Mouse (Mus musculus) lung, adult 2 months (tissue): ENCODE results near the gene Masp2. TPM values are rescaled to one million over a fixed set of nuclear protein-coding genes. Genes with fewer than 3 reads are reported as not detected.
A peak's percentile ranks its signal among the peaks of the same experiment; 100 is the strongest.

Experiments used
- DNase-seq: peaks from one replicate; pipeline ENCODE4 v3.0.0; 2022
- H3K4me1 ChIP-seq: fragments of 200-500 bp; 2 replicates; pipeline ENCODE4 v1.6.1; 2011; ENCODE audit warnings: low read length; ENCODE audit not compliant: control insufficient read depth, insufficient read depth
- H3K4me3 ChIP-seq: fragments of 200-500 bp; replicated peaks from 2 replicates; pipeline ENCODE3; 2011; ENCODE audit warnings: low read depth, mild to moderate bottlenecking, control low read depth, low read length; ENCODE audit errors: extremely low read depth
- CTCF ChIP-seq: fragments of 200-500 bp; IDR thresholded peaks from 2 replicates; pipeline ENCODE4 v1.5.1; 2011; ENCODE audit warnings: mild to moderate bottlenecking, low read length, control low read depth; ENCODE audit not compliant: insufficient read depth
- POLR2A ChIP-seq: fragments of 200-500 bp; IDR thresholded peaks from 2 replicates; pipeline ENCODE4 v1.6.1; 2011; ENCODE audit warnings: low read depth, mild to moderate bottlenecking, control low read depth, low read length, borderline replicate concordance; ENCODE audit errors: extremely low read depth
- WGBS: fragments of 180-500 bp; shearing (Covaris S2); methylation state at CpG from one replicate; pipeline ENCODE4 v1.1.7; 2018; 5-methylcytosine and 5-hydroxymethylcytosine counted together
- polyA plus RNA-seq: library from polyadenylated mRNA; depleted of rRNA; stranded (reverse); fragments of >200 nt; gene quantifications from 2 replicates; pipeline ENCODE4 v1.2.3, GENCODE M21; 2012; rRNA removed

Gene Masp2
- 0.28 and 1.9 TPM in 2 replicates for polyA plus RNA-seq

- 86% methylated on average over 14 of the region's 14 CpGs for WGBS
- no peak for DNase-seq
- Histone ChIP-seq H3K4me1 (no peaks in the 10 kb centered on the region), H3K4me3 (no peak within 1 kb of the TSS)
- no peak for TF ChIP-seq CTCF
- no peak for TF ChIP-seq POLR2A
Measured at GRCm38 (mm10) chr4:148602357-148603120, at the start of gene Masp2. Gene Masp2, plus strand, starts transcription at chr4:148602554.

GRCm38 (mm10) chr4:148557766-148558165, 44.6 kb upstream of the Masp2 start:
- Histone ChIP-seq H3K4me1 (0 out of 2 replicates have a peak, but pooled peaks cover 4% of the 10 kb centered on the region), H3K4me3 (peak overlapping the region; percentile 96)
- TF ChIP-seq CTCF = no peak
- no peak for TF ChIP-seq POLR2A
- DNase-seq = no peak
- WGBS = 21% methylated on average over 6 of the region's 6 CpGs

GRCm38 (mm10) chr4:148558297-148559000, 43.9 kb upstream of the Masp2 start, which contains the start of gene Exosc10:
Gene Exosc10, plus strand, starts transcription at chr4:148558429.
- Histone ChIP-seq H3K4me3 (peak within 1 kb of the TSS; percentile 96), H3K4me1 (0 out of 2 replicates have a peak, but pooled peaks cover 4% of the 10 kb centered on the region)
- WGBS = under 1% methylated on average over 63 of the region's 63 CpGs
- TF ChIP-seq CTCF = no peak
- TF ChIP-seq POLR2A = peak; percentile 84; the same call in 1 of the 2 replicates
- DNase-seq = peak; percentile 91

- H3K4me3 ChIP-seq = no peak overlapping the region
- WGBS = 90% methylated on average over 17 of the region's 17 CpGs
- no peak for DNase-seq
- H3K4me1 ChIP-seq = 0 out of 2 replicates have a peak, but pooled peaks cover 4% of the 10 kb centered on the region
- TF ChIP-seq POLR2A = no peak
- no peak for TF ChIP-seq CTCF
Measured at GRCm38 (mm10) chr4:148562676-148563075, 39.7 kb upstream of the Masp2 start.

GRCm38 (mm10) chr4:148563595-148563994, 38.8 kb upstream of the Masp2 start:
- no peak for DNase-seq
- WGBS = 91% methylated on average over 12 of the region's 12 CpGs
- H3K4me1 ChIP-seq = 0 out of 2 replicates have a peak, but pooled peaks cover 4% of the 10 kb centered on the region
- no peak overlapping the region for H3K4me3 ChIP-seq
- TF ChIP-seq POLR2A (no peak), CTCF (no peak)

GRCm38 (mm10) chr4:148570138-148570537, 32.2 kb upstream of the Masp2 start:
- H3K4me1 ChIP-seq = no peaks in the 10 kb centered on the region
- H3K4me3 ChIP-seq = no peak overlapping the region
- TF ChIP-seq CTCF (no peak), POLR2A (no peak)
- DNase-seq = no peak
- WGBS = 80% methylated on average over 10 of the region's 10 CpGs

GRCm38 (mm10) chr4:148570693-148571295, 31.6 kb upstream of the Masp2 start:
- Histone ChIP-seq H3K4me1 (no peaks in the 10 kb centered on the region), H3K4me3 (no peak overlapping the region)
- 96% methylated on average over 9 of the region's 9 CpGs for WGBS
- DNase-seq = no peak
- TF ChIP-seq POLR2A = no peak
- TF ChIP-seq CTCF = no peak

GRCm38 (mm10) chr4:148573222-148573621, 29.1 kb upstream of the Masp2 start:
- Histone ChIP-seq H3K4me3 (no peak overlapping the region), H3K4me1 (no peaks in the 10 kb centered on the region)
- no peak for DNase-seq
- TF ChIP-seq POLR2A = no peak
- no peak for TF ChIP-seq CTCF
- 85% methylated on average over 7 of the region's 7 CpGs for WGBS

GRCm38 (mm10) chr4:148580765-148581164, 21.6 kb upstream of the Masp2 start:
- WGBS = 84% methylated on average over 9 of the region's 9 CpGs
- no peak overlapping the region for H3K4me3 ChIP-seq
- no peak for TF ChIP-seq POLR2A
- TF ChIP-seq CTCF = no peak
- H3K4me1 ChIP-seq = no peaks in the 10 kb centered on the region
- DNase-seq = no peak
